Mouse (Mus musculus): ENCODE results near the gene Pigk. TPM values are rescaled to one million over a fixed set of nuclear protein-coding genes. Genes with fewer than 3 reads are reported as not detected.
A peak's percentile ranks its signal among the peaks of the same experiment; 100 is the strongest.

Pigk gene
- polyA plus RNA-seq, 1 experiment from 2014 or later, result 41.0 TPM

DNA sequence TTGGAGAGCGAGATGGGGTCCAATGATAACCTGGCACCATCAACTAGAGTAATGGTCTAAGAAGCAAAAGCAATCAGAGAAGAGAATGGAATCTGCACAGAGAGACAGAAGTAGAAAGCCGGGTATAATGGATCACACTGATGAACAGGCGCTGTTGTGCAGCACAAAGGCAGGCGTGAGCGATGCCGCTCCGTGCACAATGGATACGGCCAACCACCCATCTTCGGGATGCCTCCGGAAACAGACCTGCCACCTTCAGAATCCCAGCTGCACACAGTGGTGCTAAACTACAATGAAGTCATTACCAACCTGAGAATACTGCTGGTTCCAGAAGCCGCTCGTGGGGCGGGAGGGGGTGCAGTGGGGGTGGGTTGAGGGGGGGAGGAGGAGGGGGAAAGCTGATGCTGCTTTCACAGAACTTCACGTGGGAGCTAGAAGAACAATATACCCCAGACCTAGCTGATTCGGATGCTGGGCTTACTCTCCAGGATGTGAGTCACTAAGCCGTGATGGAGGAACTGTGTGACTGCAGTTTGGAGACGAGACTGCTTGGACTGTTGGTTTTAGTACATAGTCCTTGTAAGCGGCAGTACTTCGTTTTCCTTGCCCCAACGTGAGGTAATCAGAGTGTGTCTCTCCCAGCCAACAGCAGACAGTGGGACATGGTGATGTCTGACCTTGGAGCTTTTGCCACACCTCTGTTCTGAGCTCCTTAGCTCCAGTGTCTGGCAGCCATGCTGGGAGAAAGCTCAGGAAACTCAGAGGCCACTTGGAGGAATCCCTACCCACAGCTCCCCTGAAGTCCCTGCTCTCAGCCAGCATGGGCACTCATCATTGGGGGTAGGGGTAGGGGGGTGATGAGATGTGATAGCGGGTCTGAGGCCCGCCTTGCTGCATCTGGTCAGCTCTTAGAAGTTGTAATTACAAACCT, 152.4 kb downstream of the Pigk start:
- Histone ChIP-seq H3K4me1 (no peaks in the 10 kb centered on the region), H3K4me3 (replicated peaks) (no peak overlapping the region), H3K27ac (no peak overlapping the region), H3K9me3 (no peaks in the 10 kb centered on the region), H3K9ac (no peak overlapping the region), H3K4me2 (no peak overlapping the region), H3K27me3 (replicated peaks) (no peaks in the 10 kb centered on the region), H3K36me3 (no peaks in the 10 kb centered on the region)
- WGBS, result 85% methylated on average over 22 of the region's 22 CpGs
- no peak for ATAC-seq (ENCODE audit: insufficient read depth, low FRiP score, low read depth)

DNA sequence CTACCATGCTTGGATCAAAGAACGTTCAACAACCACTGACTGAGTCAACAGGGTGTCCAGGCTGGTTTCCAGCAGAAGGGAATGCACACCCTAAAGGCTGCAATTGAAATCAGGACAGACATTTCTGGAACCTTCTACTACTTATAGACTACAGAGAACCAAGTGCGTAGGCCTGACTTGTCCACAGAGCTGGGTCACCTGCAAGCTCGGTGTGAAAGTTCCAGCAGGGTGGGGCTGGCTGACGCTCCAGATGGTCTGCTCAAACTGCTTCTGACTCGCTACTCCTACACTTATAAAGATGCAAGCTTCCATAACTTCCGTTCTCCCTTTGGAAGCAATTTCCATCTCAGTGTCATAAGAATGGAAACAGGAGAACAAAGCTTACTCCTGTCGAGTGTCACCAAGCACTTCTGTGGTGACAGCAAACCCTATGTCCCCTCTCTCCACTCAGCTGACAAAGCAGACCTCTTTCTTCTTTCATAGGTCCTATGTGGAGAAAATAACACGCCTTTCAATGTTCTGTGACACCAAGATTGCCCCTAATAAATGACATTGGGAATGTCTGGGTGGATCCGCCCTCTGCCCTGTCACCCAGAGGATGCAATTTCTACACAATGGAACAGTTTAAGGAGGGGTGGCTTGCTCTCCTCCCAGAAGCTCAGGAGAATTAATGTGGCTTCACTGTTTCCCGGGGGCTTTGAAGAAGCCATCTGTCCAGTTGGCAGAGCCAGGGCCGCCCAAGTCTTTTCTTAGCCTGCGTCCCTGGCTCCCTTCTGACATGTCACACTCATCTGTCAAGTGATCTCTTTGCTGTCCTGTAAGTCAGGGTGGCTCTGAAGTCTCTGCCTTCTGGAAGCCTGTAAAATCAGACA, 154.0 kb downstream of the Pigk start:
- Histone ChIP-seq H3K27ac (no peak overlapping the region), H3K9me3 (no peaks in the 10 kb centered on the region), H3K4me1 (no peaks in the 10 kb centered on the region), H3K9ac (no peak overlapping the region), H3K4me2 (no peak overlapping the region), H3K27me3 (replicated peaks) (no peaks in the 10 kb centered on the region), H3K4me3 (replicated peaks) (no peak overlapping the region), H3K36me3 (no peaks in the 10 kb centered on the region)
- ATAC-seq (ENCODE audit: insufficient read depth, low FRiP score, low read depth), result no peak
- 74% methylated on average over 12 of the region's 12 CpGs for WGBS

GRCm38 (mm10) chr3:152872054-152872453, 158.2 kb downstream of the Pigk start:
- 79% methylated on average over 12 of the region's 12 CpGs for WGBS
- H3K36me3 ChIP-seq, result no peaks in the 10 kb centered on the region
- H3K4me1 ChIP-seq, result no peaks in the 10 kb centered on the region
- no peak overlapping the region for H3K4me2 ChIP-seq
- H3K27ac ChIP-seq, result no peak overlapping the region
- no peaks in the 10 kb centered on the region for H3K9me3 ChIP-seq
- no peaks in the 10 kb centered on the region for H3K27me3 ChIP-seq (replicated peaks)
- no peak overlapping the region for H3K4me3 ChIP-seq (replicated peaks)
- ATAC-seq (ENCODE audit: insufficient read depth, low FRiP score, low read depth), result no peak
- H3K9ac ChIP-seq, result no peak overlapping the region

GRCm38 (mm10) chr3:152872596-152872995, 158.7 kb downstream of the Pigk start:
- ATAC-seq (ENCODE audit: insufficient read depth, low FRiP score, low read depth), result no peak
- 61% methylated on average over 6 of the region's 6 CpGs for WGBS
- no peak overlapping the region for H3K27ac ChIP-seq

GRCm38 (mm10) chr3:152874431-152875355, 160.8 kb downstream of the Pigk start:
- Histone ChIP-seq H3K9me3 (no peaks in the 10 kb centered on the region), H3K4me2 (no peak overlapping the region), H3K27me3 (replicated peaks) (no peaks in the 10 kb centered on the region), H3K36me3 (no peaks in the 10 kb centered on the region), H3K9ac (no peak overlapping the region), H3K27ac (no peak overlapping the region), H3K4me1 (no peaks in the 10 kb centered on the region), H3K4me3 (replicated peaks) (no peak overlapping the region)
- WGBS, result 90% methylated on average over 17 of the region's 17 CpGs
- no peak for ATAC-seq (ENCODE audit: insufficient read depth, low FRiP score, low read depth)

More at GRCm38 (mm10) chr3:152872596-152872995, 158.7 kb downstream of the Pigk start:
- H3K9me3 ChIP-seq, result no peaks in the 10 kb centered on the region
- no peaks in the 10 kb centered on the region for H3K27me3 ChIP-seq (replicated peaks)
- no peaks in the 10 kb centered on the region for H3K36me3 ChIP-seq
- H3K9ac ChIP-seq, result no peak overlapping the region
- no peaks in the 10 kb centered on the region for H3K4me1 ChIP-seq
- no peak overlapping the region for H3K4me2 ChIP-seq
- H3K4me3 ChIP-seq (replicated peaks), result no peak overlapping the region

DNA sequence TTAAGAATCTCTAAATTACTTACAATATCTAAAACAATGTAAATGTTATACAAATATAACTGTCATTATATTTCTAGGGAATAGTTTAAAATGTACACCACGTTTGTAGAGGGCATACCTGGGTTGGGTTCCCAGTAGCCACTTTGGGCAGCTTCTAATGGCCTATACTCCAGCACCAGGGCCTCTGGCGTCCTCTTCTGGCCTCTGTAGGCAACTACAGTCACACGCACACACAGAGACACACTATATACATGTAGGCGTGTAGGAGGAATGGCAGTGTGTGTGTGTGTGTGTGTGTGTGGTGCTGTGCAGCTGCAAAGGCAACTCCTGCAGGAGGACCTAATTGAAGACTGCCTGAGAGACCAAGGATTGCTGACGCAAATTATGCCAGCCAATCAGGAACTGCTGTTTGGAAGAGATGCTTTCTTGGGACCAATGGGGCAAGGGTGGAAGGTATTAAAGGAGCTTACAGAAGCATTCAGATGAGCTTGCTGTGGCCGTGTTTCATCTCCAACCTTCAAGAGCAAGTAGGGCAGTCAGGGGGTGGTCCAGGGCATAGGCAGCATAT, 161.9 kb downstream of the Pigk start:
- WGBS, result 84% methylated on average over 6 of the region's 6 CpGs
- no peak for ATAC-seq (ENCODE audit: insufficient read depth, low FRiP score, low read depth)
- H3K9me3 ChIP-seq, result no peaks in the 10 kb centered on the region

GRCm38 (mm10) chr3:152880121-152880835, 166.4 kb downstream of the Pigk start:
- H3K27ac ChIP-seq, result no peak overlapping the region
- no peaks in the 10 kb centered on the region for H3K9me3 ChIP-seq
- peak overlapping the region; percentile 36 for H3K4me2 ChIP-seq
- H3K4me3 ChIP-seq (replicated peaks), result no peak overlapping the region
- WGBS, result 32% methylated on average over 15 of the region's 15 CpGs
- no peaks in the 10 kb centered on the region for H3K27me3 ChIP-seq (replicated peaks)
- no peaks in the 10 kb centered on the region for H3K36me3 ChIP-seq
- no peaks in the 10 kb centered on the region; the same call in 1 of the 2 replicates for H3K4me1 ChIP-seq
- no peak overlapping the region for H3K9ac ChIP-seq
- peak; percentile 27; the same call in 1 of the 2 replicates for ATAC-seq (ENCODE audit: insufficient read depth, low FRiP score, low read depth)

More for the DNA sequence above, 161.9 kb downstream of the Pigk start:
- H3K4me1 ChIP-seq, result no peaks in the 10 kb centered on the region; the same call in 1 of the 2 replicates
- H3K4me3 ChIP-seq (replicated peaks), result no peak overlapping the region
- H3K27ac ChIP-seq, result no peak overlapping the region
- H3K27me3 ChIP-seq (replicated peaks), result no peaks in the 10 kb centered on the region
- no peak overlapping the region for H3K4me2 ChIP-seq
- H3K9ac ChIP-seq, result no peak overlapping the region
- H3K36me3 ChIP-seq, result no peaks in the 10 kb centered on the region

GRCm38 (mm10) chr3:152881706-152882105, 167.8 kb downstream of the Pigk start:
- 60% methylated on average over 4 of the region's 4 CpGs for WGBS
- no peak for ATAC-seq (ENCODE audit: insufficient read depth, low FRiP score, low read depth)
- Histone ChIP-seq H3K27ac (no peak overlapping the region), H3K9ac (no peak overlapping the region), H3K4me3 (replicated peaks) (no peak overlapping the region), H3K36me3 (no peaks in the 10 kb centered on the region), H3K27me3 (replicated peaks) (no peaks in the 10 kb centered on the region), H3K9me3 (no peaks in the 10 kb centered on the region), H3K4me2 (no peak overlapping the region), H3K4me1 (no peaks in the 10 kb centered on the region; the same call in 1 of the 2 replicates)

- no peak overlapping the region for H3K4me3 ChIP-seq (replicated peaks)
- no peak for ATAC-seq (ENCODE audit: insufficient read depth, low FRiP score, low read depth)
- H3K9ac ChIP-seq, result no peak overlapping the region
- H3K9me3 ChIP-seq, result no peaks in the 10 kb centered on the region
- no peak overlapping the region for H3K27ac ChIP-seq
- no peaks in the 10 kb centered on the region for H3K36me3 ChIP-seq
- no peaks in the 10 kb centered on the region for H3K27me3 ChIP-seq (replicated peaks)
- H3K4me1 ChIP-seq, result no peaks in the 10 kb centered on the region; the same call in 1 of the 2 replicates
- H3K4me2 ChIP-seq, result no peak overlapping the region
- 84% methylated on average over 3 of the region's 3 CpGs for WGBS
These were observed 169.7 kb downstream of the Pigk start for GRCm38 (mm10) chr3:152883556-152883955.

- Histone ChIP-seq H3K4me1 (no peaks in the 10 kb centered on the region), H3K4me3 (replicated peaks) (no peak overlapping the region), H3K36me3 (no peaks in the 10 kb centered on the region), H3K27me3 (replicated peaks) (no peaks in the 10 kb centered on the region), H3K9me3 (no peaks in the 10 kb centered on the region), H3K9ac (no peak overlapping the region), H3K27ac (no peak overlapping the region), H3K4me2 (no peak overlapping the region)
- ATAC-seq (ENCODE audit: insufficient read depth, low FRiP score, low read depth), result no peak
These were observed 172.8 kb downstream of the Pigk start for GRCm38 (mm10) chr3:152886749-152887148.

Data from stomach, embryonic 15.5 days (tissue).